Mouse (Mus musculus): ENCODE measurements at regions not wholly inside any gene's neighbourhood (a gene's known extent, or its start where the extent isn't known, plus 50 kb on each side); places are given as distances from the start of the nearest gene placed in this dataset.

DNA sequence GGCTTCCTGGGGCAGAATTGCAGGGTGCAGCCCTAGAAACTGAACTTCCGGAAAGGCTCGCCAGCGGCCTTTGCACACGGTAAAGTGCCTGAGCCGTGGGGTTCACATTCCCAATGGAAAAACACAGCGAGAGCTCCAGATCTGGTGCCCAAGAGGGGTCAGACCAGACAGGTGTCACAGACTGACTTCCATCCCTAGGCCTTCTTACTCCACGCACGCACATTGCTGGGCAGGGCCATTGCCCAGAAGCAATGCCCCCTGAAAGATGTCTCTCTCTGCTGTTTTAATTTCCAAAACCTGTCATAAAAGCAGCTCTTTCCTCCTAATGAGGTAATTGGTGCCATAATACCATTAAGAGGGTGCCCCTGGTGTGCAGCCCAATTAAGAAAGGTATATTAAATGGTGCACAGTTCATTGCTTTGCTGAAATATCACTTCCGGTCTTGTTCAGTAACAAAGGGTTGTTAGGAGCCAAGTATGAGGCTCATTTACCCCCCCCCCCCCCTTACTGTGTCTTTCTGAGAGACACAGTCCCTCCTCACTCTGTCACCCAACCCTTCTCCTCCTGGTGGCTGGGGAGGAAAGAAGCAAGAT is 159.9 kb upstream of the Hes1 start:
- no peak for TF ChIP-seq CTCF (IDR thresholded peaks at IDR 0.05; ENCODE audit: low read depth, low read length)
- TF ChIP-seq POLR2A (IDR thresholded peaks at IDR 0.05; ENCODE audit: extremely low read depth, insufficient read depth, low read length): no peak
